Mouse (Mus musculus) v-Abl transformed pro-B cells (cell line): ENCODE data around the gene Gm10260.

Experiments
- in situ Hi-C, 2 experiments: fragments of 400-800 bp; cut with MboI; formaldehyde crosslinking; loops; one replicate each; pipeline ENCODE4 v1.15.1; 2025; ENCODE audit not compliant: unreplicated experiment in 2 of 2

The Gm10260 gene

DNA sequence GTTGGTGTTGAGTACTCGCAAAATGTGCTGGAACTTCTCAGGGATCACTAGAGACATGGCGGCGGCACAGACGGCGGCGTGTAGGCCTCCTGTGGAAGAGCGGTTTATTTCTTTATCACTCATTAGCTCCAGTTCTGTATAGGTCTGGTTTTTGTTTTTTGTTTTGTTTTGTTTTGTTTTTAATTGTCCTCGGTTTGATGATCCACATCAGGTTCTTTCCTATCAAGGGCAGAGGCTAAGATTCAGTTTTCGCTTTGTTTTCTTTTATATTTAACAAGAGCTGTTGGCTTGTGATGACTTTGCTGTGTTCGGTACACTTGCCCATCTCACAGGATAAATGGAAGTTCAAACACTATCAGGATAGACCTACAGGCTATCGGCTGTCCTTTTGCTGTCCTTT lies at the start of gene Gm10260:
TSS of gene Gm10260 (minus strand) at position 101 of the 400 bp plus-strand sequence.
- in situ Hi-C loops, result no loop called here

DNA sequence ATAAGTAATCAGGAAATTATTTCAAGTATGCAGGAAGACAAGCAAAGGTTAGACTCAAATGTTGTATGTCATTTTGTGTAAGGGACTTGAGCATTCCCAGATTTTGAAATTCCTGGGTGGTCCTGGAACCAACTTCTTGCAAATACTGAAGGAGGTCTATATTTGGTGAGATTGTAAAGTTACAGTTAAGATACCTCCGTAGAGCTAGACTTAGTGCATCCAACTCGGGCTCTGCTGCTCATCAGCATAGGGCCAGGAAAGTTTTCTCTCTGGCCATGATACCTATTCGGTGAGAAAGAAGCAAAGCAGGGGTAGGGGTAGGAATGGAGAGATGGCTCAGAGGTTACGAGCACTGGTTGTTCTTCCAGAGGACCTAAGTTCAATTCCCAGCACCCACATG lies 49.4 kb upstream of the Gm10260 start:
- in situ Hi-C loops, result loop anchor here in 1 of 2 experiments (5.0 kb wide), 1 partner anchor 98 kb away; no protein-coding TSS in a partner anchor

DNA sequence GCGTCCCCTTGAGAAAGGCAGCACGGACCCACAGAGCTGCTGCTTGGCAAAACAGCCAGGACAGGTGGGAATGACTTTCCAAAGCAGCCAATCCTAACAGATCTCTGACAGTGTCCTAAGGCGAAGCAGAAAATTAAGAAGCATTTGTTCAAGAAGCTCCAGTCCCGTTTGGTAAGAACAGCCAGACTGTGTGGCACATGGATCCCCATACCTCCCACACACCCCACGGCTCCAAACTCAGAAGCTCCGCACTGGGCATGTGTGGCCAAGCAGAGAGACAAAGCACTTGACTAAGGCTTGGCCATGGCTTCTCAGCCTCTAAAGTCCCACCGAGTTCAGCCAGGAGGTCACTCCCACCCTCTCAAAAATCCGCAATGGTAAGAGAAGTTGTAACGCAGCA lies 45.5 kb upstream of the Gm10260 start:
- in situ Hi-C loops, result no loop called here

DNA sequence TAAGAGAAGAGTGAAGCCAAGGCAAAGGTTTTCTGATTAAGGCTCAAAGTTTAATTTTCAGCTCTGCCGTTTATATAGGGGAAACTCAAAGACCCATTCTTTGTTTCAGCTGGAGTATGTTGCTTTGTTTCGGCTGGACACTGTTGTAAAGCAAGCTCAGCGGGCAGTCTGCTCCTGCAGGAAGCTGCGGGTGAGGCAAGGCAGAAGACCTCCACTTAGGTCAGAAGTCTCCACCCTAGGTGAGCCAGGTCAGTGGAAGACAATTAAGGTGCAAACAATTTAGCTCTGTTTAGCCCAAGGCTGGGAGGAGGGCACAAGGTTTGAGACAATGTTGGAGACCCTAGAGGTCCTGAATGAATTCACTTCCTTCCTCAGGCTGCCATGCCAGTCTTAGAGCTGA lies 42.0 kb upstream of the Gm10260 start:
- in situ Hi-C loops, result no loop called here

DNA sequence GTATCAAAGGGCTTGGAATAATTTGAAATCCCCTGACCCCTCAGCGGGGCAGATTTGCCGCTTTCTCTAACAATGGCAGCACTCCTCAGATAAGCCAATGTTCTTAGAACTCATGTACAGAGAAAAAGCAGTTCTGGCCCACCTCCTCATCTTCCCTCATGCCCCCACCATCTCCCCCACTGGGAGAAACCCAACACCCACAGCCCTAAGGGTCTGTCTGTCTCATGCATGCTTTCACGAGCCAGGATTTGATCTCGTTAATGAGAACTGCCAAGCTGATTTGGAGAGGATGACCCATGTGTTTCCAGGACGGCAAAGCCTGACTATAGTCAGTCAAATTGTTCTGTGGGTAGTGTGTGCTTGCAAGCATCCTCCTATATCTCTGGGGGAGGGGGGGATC lies 37.0 kb upstream of the Gm10260 start:
- in situ Hi-C loops, result no loop called here

DNA sequence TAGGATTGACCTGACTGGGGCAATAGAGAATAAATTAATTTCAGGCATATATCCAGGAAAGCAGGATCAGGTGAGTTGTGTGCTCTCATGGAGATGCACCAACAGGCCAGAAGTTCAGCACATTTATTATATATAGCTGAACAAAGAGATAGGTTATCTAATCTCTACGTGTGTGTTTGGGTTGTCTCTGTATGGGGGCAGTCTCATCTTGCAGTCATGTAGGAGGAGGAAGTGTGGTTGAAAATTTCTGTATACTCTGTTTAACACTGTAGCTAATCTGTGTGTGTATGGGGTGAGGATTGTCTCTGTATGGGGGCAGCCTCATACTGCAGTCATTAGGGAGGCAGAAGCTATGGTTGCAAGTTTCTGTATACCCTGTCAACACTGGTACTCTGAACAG lies 34.3 kb upstream of the Gm10260 start:
- in situ Hi-C loops, result no loop called here

DNA sequence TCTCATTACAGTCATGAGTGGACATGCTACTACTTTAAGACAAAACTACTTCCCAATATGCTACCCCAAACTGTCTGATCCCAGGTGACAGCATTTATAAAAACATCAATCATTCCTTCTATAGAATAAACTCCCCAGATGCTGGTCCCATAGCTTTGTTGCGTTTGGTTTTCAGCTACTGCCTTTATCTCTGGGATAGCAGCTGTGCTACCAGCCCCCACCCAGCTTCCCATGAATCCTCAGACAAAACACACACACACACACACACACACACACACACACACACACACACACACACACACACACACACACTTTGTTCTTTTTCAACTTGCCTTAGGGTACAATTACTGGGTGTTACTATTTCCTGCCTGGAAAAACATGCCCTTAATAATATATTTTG lies 33.5 kb upstream of the Gm10260 start:
- in situ Hi-C loops, result no loop called here

DNA sequence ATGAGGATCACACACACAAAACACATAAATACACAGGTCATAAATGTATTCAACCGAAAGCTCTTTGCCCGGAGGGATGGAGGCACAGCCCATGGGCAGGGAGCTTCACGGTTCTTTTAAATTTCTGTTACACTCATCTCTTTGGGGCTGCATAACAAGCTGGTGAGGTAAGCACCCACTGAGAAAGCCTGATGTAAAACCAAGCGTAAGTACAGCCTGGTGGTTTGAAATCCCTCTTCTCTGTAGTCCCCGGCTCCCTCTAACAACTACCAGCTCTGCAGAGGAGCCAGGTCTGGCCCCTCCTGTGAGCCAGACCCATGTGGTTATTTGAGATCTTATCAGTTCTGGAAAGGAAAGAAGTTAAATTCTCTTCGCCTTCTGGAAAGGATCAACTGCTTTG lies 31.2 kb upstream of the Gm10260 start:
- in situ Hi-C loops, result no loop called here

DNA sequence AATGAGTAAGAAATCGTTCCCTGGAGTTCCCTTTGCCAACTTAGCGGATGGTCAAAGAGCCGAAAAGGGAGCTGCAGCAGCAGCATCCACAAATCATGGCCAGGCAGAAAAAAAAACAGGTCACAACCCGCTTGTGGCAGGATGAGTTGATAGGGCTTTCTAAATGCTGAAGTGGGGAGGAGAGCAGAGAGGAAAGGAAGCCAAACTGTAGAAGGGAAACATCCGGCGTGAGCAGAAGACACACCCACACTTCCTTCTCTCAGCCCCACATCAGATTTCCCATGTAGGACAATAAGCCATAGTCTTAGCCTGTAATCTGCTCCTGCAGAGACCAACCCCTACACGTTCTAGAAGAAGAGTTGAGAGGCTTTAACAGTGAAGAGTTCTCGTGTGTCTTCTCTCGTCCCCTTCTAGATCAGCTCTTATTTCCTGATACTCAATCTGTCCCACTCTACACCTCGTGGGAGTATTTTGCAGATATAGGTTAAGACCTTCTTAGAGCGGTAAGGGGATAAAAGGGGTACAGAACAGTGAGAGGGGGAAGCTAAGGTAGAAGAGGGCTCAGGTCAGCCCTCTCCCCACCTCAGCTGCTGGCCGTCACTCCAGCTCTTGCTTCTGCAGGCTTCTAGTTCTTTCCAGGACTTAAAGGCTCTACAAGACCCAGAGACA lies 29.5 kb upstream of the Gm10260 start:
- in situ Hi-C loops, result no loop called here

DNA sequence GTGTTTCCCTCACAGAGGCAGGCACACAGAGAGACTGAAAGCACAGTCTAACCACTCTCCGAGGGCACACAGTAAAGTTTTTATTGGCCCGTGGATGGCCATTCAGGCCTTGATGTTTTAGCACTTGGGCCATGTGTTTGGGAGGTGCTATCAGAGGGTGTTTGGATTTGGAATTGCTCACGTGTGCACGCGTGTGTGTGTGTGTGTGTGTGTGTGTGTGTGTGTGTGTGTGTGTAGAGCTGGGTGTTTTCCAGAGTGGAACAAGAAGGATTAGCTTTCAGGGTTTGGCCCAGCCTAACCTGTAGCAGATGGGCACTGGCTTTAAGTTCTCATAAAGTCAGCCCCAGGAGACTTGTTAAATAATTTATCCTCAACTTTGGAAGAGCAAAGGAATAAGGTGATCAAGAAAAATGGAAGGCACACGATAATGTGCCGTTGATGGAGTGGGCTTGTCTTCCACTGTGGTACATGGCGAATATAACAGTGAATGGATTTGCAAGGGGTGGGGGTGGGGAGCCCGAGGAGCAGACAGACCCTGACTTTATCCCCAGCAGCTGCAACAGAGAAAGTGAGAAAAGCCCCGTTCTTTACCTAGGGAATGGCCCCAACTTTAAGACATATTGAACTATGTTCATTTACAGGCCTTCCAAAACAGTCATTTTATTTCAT lies 24.9 kb upstream of the Gm10260 start:
- in situ Hi-C loops, result no loop called here

DNA sequence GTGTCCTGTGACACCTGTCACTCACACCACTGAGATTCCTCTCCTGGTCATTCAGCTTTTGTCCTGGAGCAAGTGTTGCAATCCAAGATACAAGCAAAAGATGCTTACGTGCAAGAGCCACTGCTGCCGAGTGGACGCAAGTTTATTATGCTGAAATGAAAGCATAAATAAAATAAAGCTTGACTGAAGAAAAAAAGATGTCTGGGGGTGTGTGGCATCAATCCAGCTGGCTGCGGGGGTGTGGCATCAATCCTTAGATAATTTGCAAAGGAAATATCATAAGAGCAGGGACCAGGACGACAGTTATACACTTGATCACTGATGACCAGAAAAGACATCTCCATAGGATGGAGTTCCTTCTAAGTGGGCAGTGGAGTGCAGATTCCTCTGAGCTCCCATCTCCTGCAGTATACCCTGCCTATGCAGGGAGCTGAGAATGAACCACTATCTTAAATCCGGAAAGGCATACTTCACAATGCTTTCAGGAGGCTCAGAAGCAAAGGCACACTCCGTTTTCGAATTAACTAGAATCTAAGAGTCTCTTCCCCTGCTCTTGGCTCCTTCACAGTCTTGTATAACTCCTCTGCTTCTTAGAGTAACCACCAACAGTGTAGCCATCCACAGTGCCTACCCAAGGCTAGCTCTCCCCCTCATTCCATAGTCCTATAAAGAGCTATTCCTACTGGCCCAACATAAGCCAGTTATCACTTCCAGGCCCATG lies 23.2 kb upstream of the Gm10260 start:
- in situ Hi-C loops, result no loop called here

DNA sequence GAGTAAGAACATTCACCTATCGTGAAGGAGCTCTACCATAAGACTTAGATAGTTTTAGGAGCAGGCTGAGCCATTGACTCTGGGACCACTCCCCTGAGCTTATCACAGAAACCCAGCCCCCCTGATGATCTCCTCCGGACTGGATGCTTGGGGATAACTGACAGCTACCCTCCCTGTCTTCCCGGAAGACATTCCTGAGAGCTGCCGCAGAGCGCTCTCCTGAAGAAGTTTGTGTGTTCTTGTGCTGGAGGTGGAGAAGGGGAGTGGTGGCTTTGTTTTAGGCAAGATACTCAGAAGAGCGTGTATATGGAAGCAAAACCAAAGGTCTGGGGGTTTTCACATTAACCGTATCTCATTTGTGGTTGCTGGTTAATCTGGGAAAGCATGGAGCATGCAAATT lies 21.6 kb upstream of the Gm10260 start:
- in situ Hi-C loops, result no loop called here

DNA sequence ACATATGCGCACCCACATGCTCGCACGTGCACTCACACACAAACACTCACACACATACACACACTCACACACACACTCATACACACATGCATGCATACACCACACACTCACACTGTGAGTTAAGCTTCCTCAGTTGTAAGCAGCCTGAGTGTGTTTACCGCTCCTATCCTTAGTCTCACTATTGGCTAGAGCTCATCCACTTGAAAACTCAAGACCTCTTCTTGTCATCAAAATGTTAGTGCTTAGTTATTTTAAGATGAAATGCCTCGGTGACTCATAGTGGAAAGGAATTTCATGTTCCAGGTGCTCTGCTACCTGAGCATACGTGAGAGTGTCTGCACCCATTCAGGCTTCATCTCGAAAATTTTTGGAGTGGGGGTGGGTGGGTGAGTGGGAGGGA lies 21.2 kb upstream of the Gm10260 start:
- in situ Hi-C loops, result no loop called here

DNA sequence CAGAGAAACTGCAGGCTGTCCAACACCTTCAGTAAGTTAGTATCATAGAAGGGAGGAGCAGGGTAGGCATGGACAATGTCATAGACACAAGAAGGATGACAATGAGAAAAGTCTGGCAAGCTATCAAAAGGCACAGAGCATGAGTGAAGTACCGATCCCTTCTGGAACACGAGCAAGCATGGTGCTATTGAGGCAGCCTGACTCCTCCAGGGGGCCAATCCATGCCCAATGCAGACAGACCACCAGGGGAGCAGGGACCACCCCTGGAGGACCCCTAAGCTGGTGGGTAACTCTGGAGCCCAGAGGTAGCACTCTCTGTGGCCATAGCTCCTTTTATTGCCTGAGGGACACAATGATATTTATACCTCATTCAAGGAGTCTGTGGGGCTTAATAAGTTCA lies 20.1 kb upstream of the Gm10260 start:
- in situ Hi-C loops, result no loop called here

DNA sequence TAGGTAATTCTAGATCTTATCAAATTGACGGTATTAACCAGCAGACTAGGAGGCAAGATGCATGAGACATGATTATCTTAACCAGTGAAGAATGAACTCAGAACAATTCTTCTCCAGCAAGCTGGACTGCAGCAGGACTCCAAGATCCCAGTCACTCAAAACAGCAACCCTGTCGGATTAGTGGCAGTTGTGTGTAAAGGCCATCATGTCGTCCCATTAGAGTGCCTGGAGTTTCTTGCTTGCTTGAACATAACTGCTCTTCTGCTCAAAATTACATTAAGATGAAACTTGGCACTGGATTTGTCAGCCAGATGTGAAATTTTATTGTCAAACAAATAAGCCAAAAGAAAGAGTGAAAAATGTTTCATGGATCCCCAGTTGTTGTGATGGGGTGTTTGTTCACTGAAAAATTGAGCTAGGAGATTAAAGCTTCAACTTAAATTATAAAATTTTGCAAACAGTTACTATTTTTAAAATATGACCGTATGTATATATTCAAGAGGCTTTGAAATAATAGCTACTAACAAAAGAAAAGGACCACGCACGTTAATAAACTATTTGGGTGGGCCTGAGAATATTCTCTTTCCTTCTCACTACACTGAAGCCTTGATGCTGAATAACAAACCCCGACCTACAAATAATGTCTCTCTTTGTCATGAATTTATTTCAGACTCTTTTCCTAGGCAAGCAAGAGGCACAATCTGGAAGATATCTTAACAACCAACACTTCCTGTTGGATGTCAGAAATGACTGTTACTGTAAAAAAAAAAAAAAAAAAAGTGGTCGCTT lies 19.4 kb upstream of the Gm10260 start:
- in situ Hi-C loops, result no loop called here

DNA sequence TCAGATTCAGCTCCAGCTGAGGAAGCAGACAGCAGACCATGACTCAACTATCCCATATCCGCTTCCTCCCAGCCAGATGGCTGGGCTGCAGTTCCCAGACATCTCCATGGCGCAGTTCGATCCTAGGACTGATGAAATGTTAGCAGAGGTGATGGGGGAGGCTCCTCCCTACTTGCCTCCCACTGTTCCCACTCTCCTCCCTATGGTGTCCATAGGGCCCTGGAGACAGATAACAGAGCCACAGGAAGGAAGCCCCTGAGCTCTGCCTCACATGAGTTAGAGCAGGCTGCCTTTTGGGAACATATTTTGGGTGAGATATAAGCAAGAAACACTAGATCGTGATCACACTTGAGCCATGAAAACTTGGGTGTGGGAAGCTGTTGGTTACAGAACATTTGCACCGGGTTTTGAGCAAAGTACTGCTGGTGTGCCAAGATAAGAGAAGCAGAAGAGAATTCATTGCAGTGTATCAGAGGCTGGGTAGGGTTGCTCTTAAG lies 18.3 kb upstream of the Gm10260 start:
- in situ Hi-C loops, result no loop called here

DNA sequence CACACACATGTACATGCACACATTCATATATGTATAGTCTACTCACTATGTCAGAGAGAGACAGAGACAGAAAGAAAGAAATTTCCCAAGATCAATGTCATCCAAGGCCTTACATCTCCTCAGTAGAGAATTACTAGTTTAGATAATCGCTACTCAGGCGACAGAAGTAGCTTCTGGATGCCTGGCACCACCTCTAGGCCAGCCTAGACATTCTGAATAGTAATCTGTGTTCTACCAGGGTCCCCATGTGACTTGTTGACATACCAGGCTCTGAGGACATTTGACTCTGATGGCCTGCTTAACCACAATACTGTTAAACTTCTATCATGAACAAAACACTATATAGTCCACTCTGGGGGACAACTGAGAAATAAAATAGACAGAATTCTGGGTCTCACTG lies 17.2 kb upstream of the Gm10260 start:
- in situ Hi-C loops, result no loop called here

DNA sequence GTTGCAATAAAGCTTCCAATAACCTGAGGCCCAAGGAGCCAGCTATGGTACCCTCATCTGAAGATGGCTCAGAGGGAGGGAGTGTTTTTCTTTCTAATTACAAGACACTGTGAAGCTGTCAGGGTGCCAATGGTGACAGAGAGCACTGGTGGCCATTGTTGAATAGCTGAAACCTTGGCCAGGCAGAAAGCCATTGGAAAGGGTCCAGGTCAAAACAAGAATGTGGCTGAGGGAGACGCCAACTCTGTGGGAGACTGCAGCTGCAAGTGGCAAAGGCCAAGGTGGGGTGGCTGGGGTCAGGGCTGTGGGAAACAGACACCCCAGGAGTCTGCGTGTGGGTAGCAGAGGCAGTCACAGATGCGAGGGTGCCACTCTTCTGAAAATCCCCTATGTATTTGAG lies 16.3 kb upstream of the Gm10260 start:
- in situ Hi-C loops, result no loop called here

DNA sequence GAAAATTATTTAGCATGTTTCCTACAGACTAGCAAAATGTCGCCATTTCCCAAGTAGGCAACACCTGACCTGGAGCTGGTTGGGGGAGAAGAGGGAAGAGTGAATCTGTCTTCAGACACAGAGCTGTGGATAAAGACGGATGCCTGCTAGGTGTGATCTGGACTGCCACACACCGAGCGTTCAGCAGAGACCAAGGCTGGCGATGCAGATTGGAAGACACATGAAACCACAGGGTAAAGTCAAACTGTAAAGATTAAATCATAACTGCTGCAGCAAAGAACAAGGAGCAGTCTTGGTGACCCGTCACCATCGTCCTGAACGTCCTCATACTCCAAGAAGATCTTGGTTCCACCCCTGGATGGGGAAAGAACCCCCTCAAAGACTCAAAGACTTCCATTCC lies 15.5 kb upstream of the Gm10260 start:
- in situ Hi-C loops, result no loop called here

DNA sequence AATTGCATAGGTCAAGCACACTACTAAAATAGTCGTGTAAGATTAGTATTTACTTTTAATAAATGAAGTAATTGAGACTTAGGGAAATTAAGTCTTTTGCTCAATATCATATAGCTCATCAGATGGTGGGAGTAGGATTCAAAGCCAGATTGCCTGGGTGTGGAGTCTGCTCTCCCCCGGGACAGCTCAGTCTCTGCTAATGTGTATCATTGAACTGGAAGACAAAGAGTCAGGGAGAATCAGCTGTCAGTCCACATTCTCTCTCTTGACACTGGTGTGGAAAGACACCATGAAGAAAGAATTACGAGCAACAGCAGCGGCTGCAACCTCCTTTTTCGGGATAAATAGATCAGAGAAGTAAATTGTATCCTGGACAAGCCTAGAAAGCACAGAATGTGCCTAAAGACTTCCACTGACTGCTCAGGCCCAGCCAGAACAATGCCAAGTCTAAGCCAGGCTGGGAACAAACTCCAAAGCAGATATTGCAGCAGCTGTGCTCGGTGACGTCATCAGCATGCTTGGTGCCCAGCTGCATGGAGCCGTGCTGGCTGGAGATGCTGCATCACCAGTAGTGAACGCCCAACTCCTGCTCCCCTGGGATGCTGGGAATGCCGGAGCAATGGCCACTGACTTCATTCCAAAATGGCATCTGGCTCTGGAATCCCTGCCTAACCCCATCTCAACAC lies 14.5 kb upstream of the Gm10260 start:
- in situ Hi-C loops, result no loop called here
